Mouse (Mus musculus) E14TG2a.4 (cell line): ENCODE measurements around the gene Zfp879.

ENCODE experiments used
- CTCF ChIP-seq: conservative IDR thresholded peaks from 2 replicates; pipeline ENCODE4 v1.5.1; 2014; ENCODE audit warnings: low read length
- NANOG ChIP-seq: IDR thresholded peaks from 2 replicates; pipeline ENCODE4 v1.6.1; 2014; ENCODE audit warnings: borderline replicate concordance, low read length, mixed read lengths
- POU5F1 ChIP-seq: IDR thresholded peaks from 2 replicates; pipeline ENCODE4 v1.6.1; 2014; ENCODE audit warnings: low read length, borderline replicate concordance

- TF ChIP-seq CTCF (no peak), NANOG (no peak), POU5F1 (no peak)
Measured at GRCm38 (mm10) chr11:50878641-50879040, 37.3 kb upstream of the Zfp879 start.
